Mouse (Mus musculus): Measurements from ENCODE around the gene Bicd1.

Bicd1 gene

DNA sequence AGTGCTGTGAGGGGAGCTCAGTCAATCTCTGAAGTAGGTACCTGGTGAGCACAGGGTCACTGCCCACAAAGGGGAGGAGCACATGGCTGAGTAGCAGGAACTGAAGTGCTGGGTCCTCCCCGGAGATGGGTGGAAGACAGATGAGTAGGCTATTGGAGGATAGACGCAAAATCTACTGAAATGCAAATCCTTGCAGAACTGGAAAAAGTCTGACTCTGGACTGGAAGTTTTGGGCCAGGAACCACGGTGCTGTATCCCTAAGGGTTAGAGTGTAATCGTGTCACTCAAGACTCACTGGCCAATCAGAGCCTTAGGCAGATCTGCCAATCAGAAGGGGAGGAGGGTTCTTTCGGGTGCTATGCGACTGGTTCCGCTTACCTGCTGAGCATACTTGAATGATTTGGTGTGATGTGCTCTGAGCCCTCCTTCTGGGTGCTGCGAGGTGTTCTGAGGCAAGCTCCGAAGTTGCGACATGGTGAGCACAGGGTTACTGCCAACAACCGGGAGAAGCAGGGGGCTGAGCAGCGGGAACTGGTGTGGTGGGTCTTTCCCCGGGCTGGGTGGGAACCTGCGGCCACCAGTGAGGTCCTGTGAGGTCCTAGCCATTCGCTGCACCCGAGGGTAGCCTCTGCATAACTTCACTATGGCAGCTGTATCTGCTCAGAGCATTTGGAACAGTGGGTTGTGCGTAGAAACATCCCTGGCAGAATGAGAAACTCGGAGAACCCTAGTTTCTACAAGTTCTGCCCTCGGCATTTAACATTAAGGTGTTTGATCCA lies 157.2 kb downstream of the Bicd1 start:
- peak; percentile 69 to 76 for DNase-seq (ENCODE audit: low spot score in 2 of 2)

DNA sequence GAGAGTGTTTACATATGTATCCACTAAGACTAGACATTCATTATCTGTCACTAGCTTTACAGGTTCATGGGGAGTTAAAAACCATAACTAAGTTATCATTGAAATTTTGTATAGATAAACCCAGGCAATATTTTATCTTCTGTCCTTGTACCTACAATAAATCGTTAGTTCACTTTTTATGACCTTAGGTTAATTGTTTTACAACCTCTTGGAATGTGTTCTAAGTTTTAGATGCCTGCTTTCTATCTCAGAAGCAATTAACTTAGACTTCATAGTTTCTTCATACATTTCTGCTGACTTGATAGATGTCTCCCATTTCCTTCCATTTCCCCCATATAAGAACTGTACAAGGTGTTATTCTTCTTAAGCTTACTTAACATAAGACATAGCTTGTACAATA lies 158.5 kb downstream of the Bicd1 start:
- DNase-seq (ENCODE audit: low spot score in 2 of 2): no peak

- DNase-seq (ENCODE audit: low spot score in 2 of 2): no peak
Measured at GRCm38 (mm10) chr6:149574288-149574687, 165.6 kb downstream of the Bicd1 start.

DNA sequence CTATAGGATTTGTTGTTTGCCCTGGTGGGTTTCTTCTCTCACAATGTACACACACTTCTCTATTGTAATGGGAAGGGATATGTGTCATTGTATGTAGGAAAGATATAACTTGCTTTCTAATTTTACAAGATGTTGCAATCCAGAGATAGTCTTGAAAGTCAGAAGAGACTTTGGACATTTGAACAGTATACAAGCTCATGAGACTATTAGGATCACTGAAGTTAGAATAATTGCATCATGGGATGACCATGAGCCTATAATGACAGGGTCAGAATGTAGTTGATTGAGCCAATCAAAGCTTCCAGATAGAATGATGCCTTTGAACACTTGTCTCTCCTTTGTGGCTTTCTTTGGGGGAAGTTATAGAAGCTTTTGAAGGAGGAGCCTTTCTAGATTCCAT lies 171.4 kb downstream of the Bicd1 start:
- DNase-seq (ENCODE audit: low spot score in 2 of 2): no peak

GRCm38 (mm10) chr6:149585708-149586504 lies 177.2 kb downstream of the Bicd1 start:
- DNase-seq (ENCODE audit: low spot score in 2 of 2): no peak

Data from right cerebral cortex, adult 2 months (tissue).